Mouse (Mus musculus) hindbrain, embryonic 13.5 days (tissue): ENCODE results near the gene Nkx2-3. TPM values are rescaled to one million over a fixed set of nuclear protein-coding genes. Genes with fewer than 3 reads are reported as not detected.
A peak's percentile ranks its signal among the peaks of the same experiment; 100 is the strongest.

Experiments used
- ATAC-seq: fragments of 200-750 bp; cut with Nextera tagmentation; 2 replicates; pipeline ENCODE4 v1.8.0; 2017; ENCODE audit warnings: moderate TSS enrichment; ENCODE audit not compliant: low FRiP score
- H3K27ac ChIP-seq: fragments of 300-500 bp; sonication (generic); 2 replicates; pipeline ENCODE4 v1.5.1; 2015; ENCODE audit warnings: inconsistent platforms, mild to moderate bottlenecking, moderate library complexity
- H3K27me3 ChIP-seq: fragments of 300-500 bp; sonication (generic); 2 replicates; pipeline ENCODE4 v1.6.1; 2015; ENCODE audit warnings: mild to moderate bottlenecking, inconsistent platforms
- H3K36me3 ChIP-seq: fragments of 300-500 bp; sonication (generic); 2 replicates; pipeline ENCODE4 v1.6.1; 2015; ENCODE audit warnings: mild to moderate bottlenecking, inconsistent platforms
- H3K4me1 ChIP-seq: fragments of 300-500 bp; sonication (generic); replicated peaks from 2 replicates; pipeline ENCODE4 v1.6.1; 2015; ENCODE audit warnings: inconsistent platforms
- H3K4me2 ChIP-seq: fragments of 300-500 bp; sonication (generic); 2 replicates; pipeline ENCODE4 v1.6.1; 2015; ENCODE audit warnings: inconsistent platforms, mild to moderate bottlenecking, moderate library complexity
- H3K4me3 ChIP-seq: fragments of 300-500 bp; sonication (generic); 2 replicates; pipeline ENCODE4 v1.5.1; 2015; ENCODE audit warnings: mild to moderate bottlenecking, inconsistent platforms
- H3K9ac ChIP-seq: fragments of 300-500 bp; sonication (generic); 2 replicates; pipeline ENCODE4 v1.6.1; 2015; ENCODE audit warnings: mild to moderate bottlenecking, inconsistent platforms
- H3K9me3 ChIP-seq: fragments of 300-500 bp; sonication (generic); 2 replicates; pipeline ENCODE4 v1.6.1; 2016; ENCODE audit warnings: inconsistent platforms
- WGBS: fragments of 180-500 bp; shearing (Covaris S2); methylation state at CpG from one replicate; pipeline ENCODE4 v1.1.7; 2015; 5-methylcytosine and 5-hydroxymethylcytosine counted together
- polyA plus RNA-seq: library from polyadenylated mRNA; unstranded; fragments of >200 nt; fragmentation: Nextera tagmentation; extraction: Ambion mirVana; gene quantifications from 2 replicates; pipeline ENCODE4 v1.2.1, GENCODE M21; 2015

Nkx2-3 gene
- polyA plus RNA-seq, 1 experiment from 2014 or later, result not detected

- under 1% methylated on average over 33 of the region's 34 CpGs for WGBS
- H3K4me3 ChIP-seq, result peak overlapping the region; percentile 25
- peaks cover 38% of the 10 kb centered on the region for H3K4me1 ChIP-seq
- peaks cover 99% of the 10 kb centered on the region for H3K27me3 ChIP-seq
- peak overlapping the region; percentile 43 for H3K4me2 ChIP-seq
- H3K27ac ChIP-seq, result no peak overlapping the region
- H3K9ac ChIP-seq, result no peak overlapping the region; the same call in 1 of the 2 replicates
- no peaks in the 10 kb centered on the region for H3K9me3 ChIP-seq
- peak; percentile 17; the same call in 1 of the 2 replicates for ATAC-seq
- H3K36me3 ChIP-seq, result no peaks in the 10 kb centered on the region
These were observed 3.7 kb downstream of the Nkx2-3 start for GRCm38 (mm10) chr19:43615571-43616414.

DNA sequence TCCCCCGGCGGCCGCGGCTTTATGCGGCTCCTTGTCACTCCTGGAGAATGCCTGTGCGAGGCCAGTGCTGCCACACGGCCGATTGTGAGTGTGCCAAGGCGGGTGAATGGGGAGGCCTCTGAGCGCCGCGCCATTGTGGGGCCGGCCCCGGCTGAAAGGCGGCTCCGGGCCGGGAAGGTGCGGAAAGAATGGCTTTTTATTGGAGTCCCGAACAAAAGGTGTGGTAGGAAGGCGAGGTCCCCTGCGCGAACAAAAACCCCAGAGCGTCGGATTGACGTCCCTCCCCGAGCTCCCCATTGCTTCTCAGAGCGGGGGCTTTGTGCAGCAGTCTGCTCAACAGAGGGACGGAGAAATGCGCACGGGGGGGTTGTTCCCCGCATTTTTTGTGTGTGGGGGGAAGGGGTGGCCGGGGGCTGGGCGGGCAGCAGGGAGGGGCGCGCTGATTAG lies 4.3 kb downstream of the Nkx2-3 start:
- ATAC-seq, result peak; percentile 58
- no peak overlapping the region; the same call in 1 of the 2 replicates for H3K9ac ChIP-seq

DNA sequence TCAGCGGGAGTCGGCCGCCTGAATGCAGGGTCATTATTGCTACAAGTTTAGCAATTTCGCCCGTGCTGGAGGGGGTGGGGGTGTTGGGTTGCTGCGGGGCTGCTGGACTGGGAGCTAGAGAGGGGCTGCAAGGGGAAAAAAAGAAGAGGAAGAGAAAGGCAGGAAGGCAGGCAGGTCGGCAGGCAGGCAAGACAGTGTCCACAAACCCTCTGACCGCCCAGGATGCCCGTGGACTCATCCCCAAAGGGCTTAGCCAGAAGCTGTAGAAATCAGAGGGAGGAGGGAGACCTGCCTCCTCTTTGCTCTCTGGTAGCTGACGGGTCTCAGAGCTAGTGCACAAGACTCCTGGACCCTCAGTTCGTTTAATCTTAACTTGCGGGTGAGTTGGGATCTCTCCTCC lies 4.8 kb downstream of the Nkx2-3 start:
- H3K4me1 ChIP-seq, result peaks cover 37% of the 10 kb centered on the region
- H3K9ac ChIP-seq, result no peak overlapping the region
- peak overlapping the region; percentile 25 for H3K4me3 ChIP-seq

More for the DNA sequence above, 4.3 kb downstream of the Nkx2-3 start:
- H3K9me3 ChIP-seq, result no peaks in the 10 kb centered on the region
- H3K4me1 ChIP-seq, result peaks cover 38% of the 10 kb centered on the region
- no peak overlapping the region for H3K27ac ChIP-seq
- peak overlapping the region; percentile 25 for H3K4me3 ChIP-seq
- no peaks in the 10 kb centered on the region for H3K36me3 ChIP-seq
- peak overlapping the region; percentile 43 for H3K4me2 ChIP-seq
- peaks cover 99% of the 10 kb centered on the region for H3K27me3 ChIP-seq
- 0% methylated on average over 35 of the region's 35 CpGs for WGBS

GRCm38 (mm10) chr19:43617761-43618349 lies 5.7 kb downstream of the Nkx2-3 start:
- H3K27ac ChIP-seq, result no peak overlapping the region
- H3K9me3 ChIP-seq, result no peaks in the 10 kb centered on the region
- no peaks in the 10 kb centered on the region for H3K36me3 ChIP-seq
- peaks cover 99% of the 10 kb centered on the region for H3K27me3 ChIP-seq
- WGBS, result 36% methylated on average over 10 of the region's 10 CpGs
- no peak overlapping the region for H3K4me2 ChIP-seq
- no peak overlapping the region for H3K4me3 ChIP-seq
- no peak for ATAC-seq
- H3K9ac ChIP-seq, result no peak overlapping the region
- peaks cover 28% of the 10 kb centered on the region for H3K4me1 ChIP-seq

More for the DNA sequence above, 4.8 kb downstream of the Nkx2-3 start:
- Histone ChIP-seq H3K9me3 (no peaks in the 10 kb centered on the region), H3K36me3 (no peaks in the 10 kb centered on the region), H3K27me3 (peaks cover 99% of the 10 kb centered on the region), H3K27ac (no peak overlapping the region), H3K4me2 (peak overlapping the region; percentile 43)
- peak; percentile 8; the same call in 1 of the 2 replicates for ATAC-seq
- under 1% methylated on average over 12 of the region's 12 CpGs for WGBS

GRCm38 (mm10) chr19:43618505-43619030 lies 6.4 kb downstream of the Nkx2-3 start:
- H3K27ac ChIP-seq, result no peak overlapping the region
- no peaks in the 10 kb centered on the region for H3K36me3 ChIP-seq
- ATAC-seq, result no peak
- H3K4me1 ChIP-seq, result peaks cover 28% of the 10 kb centered on the region
- no peaks in the 10 kb centered on the region for H3K9me3 ChIP-seq
- 1% methylated on average over 5 of the region's 5 CpGs for WGBS
- H3K4me3 ChIP-seq, result no peak overlapping the region
- H3K27me3 ChIP-seq, result peaks cover 100% of the 10 kb centered on the region
- no peak overlapping the region for H3K9ac ChIP-seq
- no peak overlapping the region for H3K4me2 ChIP-seq

GRCm38 (mm10) chr19:43619916-43620479 lies 7.9 kb downstream of the Nkx2-3 start:
- WGBS, result 9% methylated on average over 18 of the region's 18 CpGs

GRCm38 (mm10) chr19:43623913-43624312 lies 11.8 kb downstream of the Nkx2-3 start:
- peaks cover 59% of the 10 kb centered on the region for H3K27me3 ChIP-seq
- no peaks in the 10 kb centered on the region for H3K9me3 ChIP-seq
- peaks cover 10% of the 10 kb centered on the region for H3K4me1 ChIP-seq
- ATAC-seq, result no peak
- H3K4me3 ChIP-seq, result no peak overlapping the region
- no peaks in the 10 kb centered on the region for H3K36me3 ChIP-seq
- H3K27ac ChIP-seq, result no peak overlapping the region
- H3K9ac ChIP-seq, result no peak overlapping the region
- WGBS, result 48% methylated on average over 4 of the region's 4 CpGs
- no peak overlapping the region for H3K4me2 ChIP-seq

More at GRCm38 (mm10) chr19:43619916-43620479, 7.9 kb downstream of the Nkx2-3 start:
- Histone ChIP-seq H3K36me3 (no peaks in the 10 kb centered on the region), H3K4me2 (no peak overlapping the region), H3K27me3 (peaks cover 98% of the 10 kb centered on the region), H3K9ac (no peak overlapping the region), H3K9me3 (no peaks in the 10 kb centered on the region), H3K4me1 (peaks cover 19% of the 10 kb centered on the region), H3K27ac (no peak overlapping the region), H3K4me3 (no peak overlapping the region)
- no peak for ATAC-seq

DNA sequence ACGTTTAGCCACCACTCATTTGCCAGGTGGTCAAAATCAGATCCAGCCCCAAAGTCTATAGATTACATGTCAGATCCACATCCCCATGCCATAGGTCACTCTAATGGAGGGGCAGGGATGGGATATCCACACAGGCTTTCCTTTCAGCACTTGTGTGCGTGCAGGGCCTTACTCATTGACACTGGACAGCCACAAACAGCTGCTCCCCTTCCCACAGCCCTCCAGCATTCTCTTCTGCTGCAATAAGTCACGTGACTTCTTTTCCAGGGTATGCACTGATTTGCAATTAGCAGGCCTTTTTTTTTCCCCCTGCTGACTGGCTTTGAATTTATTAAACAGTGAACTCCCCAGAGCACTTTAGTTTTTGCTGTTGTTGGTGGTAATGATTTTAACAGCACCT lies 14.0 kb downstream of the Nkx2-3 start:
- 22% methylated on average over 3 of the region's 3 CpGs for WGBS
- Histone ChIP-seq H3K9ac (no peak overlapping the region), H3K4me1 (peaks cover 10% of the 10 kb centered on the region), H3K9me3 (no peaks in the 10 kb centered on the region), H3K4me2 (no peak overlapping the region), H3K4me3 (no peak overlapping the region), H3K27ac (no peak overlapping the region), H3K36me3 (no peaks in the 10 kb centered on the region), H3K27me3 (peaks cover 45% of the 10 kb centered on the region)
- peak; percentile 61 for ATAC-seq

DNA sequence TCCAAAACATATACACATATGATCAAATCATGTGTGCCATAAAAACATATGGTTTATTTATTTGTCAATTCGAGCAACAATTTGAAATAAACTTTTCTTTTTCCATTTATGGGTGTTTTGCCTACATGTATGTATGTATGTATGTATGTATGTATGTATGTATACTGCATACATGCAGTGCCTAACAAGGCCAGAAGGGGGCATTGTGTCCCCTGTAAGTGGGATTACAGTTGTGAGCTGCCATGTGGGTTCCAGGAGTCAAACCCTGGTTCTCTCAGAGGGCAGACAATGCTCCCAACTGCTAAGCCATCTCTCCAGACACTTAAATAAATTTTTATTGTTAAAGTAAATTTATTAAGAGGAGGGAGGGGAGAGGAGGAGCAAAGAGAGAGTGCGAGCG lies 15.2 kb downstream of the Nkx2-3 start:
- ATAC-seq, result no peak
- no peak overlapping the region for H3K4me2 ChIP-seq
- no peaks in the 10 kb centered on the region for H3K36me3 ChIP-seq
- no peaks in the 10 kb centered on the region for H3K9me3 ChIP-seq
- H3K4me3 ChIP-seq, result no peak overlapping the region
- H3K9ac ChIP-seq, result no peak overlapping the region
- peaks cover 10% of the 10 kb centered on the region for H3K4me1 ChIP-seq
- 94% methylated on average over 3 of the region's 3 CpGs for WGBS
- H3K27ac ChIP-seq, result no peak overlapping the region
- H3K27me3 ChIP-seq, result peaks cover 33% of the 10 kb centered on the region

- Histone ChIP-seq H3K9ac (no peak overlapping the region), H3K36me3 (no peaks in the 10 kb centered on the region), H3K4me1 (peaks cover 10% of the 10 kb centered on the region), H3K4me2 (no peak overlapping the region), H3K27ac (no peak overlapping the region), H3K4me3 (no peak overlapping the region), H3K27me3 (peaks cover 16% of the 10 kb centered on the region), H3K9me3 (no peaks in the 10 kb centered on the region)
- ATAC-seq, result no peak
- WGBS, result 47% methylated on average over 4 of the region's 4 CpGs
These were observed 17.0 kb downstream of the Nkx2-3 start for GRCm38 (mm10) chr19:43629088-43629487.

DNA sequence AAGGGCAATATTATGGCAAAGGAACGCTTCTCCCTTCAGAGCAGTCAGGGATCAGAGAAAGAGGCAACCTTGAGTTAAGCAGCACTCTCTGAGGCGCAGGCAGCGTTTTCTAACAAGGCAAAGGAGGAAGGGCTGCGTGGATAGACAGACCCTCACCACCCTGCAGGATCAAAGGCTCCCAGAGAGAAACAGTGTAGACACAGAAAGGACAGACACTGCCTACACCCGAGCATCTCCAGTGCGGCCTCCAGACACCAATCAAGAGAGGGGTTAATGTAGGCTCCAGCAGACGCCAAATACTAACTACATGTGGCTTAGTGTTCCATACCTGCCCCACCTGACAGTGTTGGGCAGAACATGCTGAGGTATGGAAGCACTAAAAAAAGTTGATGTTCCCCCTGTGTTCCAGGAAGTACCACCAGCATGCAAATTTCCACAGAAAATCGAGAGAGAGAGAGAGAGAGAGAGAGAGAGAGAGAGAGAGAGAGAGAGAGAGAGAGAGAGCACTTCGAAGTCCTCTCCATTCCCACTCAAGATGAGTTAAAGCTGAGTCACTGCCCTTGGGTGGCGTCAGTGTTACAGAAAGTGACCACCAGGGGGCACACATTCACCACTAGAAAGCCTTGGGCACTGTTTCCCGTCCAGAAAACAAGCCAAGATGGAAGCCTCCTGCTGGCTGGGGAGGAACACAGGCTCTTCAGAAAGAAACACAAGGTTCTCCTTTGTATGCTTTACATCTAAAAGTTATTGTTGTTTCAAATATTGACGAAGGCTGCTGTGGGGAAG lies 18.5 kb downstream of the Nkx2-3 start:
- H3K4me1 ChIP-seq, result peaks cover 10% of the 10 kb centered on the region

More for the DNA sequence above, 18.5 kb downstream of the Nkx2-3 start:
- no peak for ATAC-seq
- H3K4me2 ChIP-seq, result no peak overlapping the region
- H3K27ac ChIP-seq, result no peak overlapping the region
- H3K27me3 ChIP-seq, result peaks cover 9% of the 10 kb centered on the region; the same call in 1 of the 2 replicates
- no peak overlapping the region for H3K9ac ChIP-seq
- H3K36me3 ChIP-seq, result no peaks in the 10 kb centered on the region
- 32% methylated on average over 12 of the region's 12 CpGs for WGBS
- H3K4me3 ChIP-seq, result no peak overlapping the region
- H3K9me3 ChIP-seq, result no peaks in the 10 kb centered on the region
